Mouse (Mus musculus): ENCODE measurements around the gene Gm5726.
"Not testable (repeated sequence)": the region's sequence is repeated elsewhere in the genome, so short reads cannot be mapped to it uniquely, and the experiment has no call there.

Gene Gm5726

DNA sequence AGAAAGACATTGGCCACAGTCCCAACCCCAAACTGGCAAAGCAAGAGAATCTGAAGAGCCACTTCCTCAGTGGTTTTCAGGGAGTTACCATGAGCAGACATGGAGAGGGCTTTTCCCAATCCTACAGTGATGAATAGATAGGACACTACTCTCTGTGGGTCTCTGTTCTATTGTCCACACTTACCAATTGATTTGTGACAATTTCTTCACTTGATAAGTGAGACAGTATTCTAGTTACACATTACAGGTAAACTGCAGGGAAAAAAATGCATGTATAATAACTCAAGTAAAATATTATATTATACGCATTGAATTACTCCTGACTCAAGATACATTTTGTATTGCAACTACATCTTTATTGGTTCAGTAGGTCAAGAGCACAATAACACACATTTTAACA is at the start of gene Gm5726:
Gene Gm5726, minus strand, starts transcription at position 101 of the 400 bp plus-strand sequence.
- not testable (repeated sequence) for DNase-seq (ENCODE audit: low read depth, low spot score)

- not testable (repeated sequence) for DNase-seq (ENCODE audit: low read depth, low spot score)
Observed at GRCm38 (mm10) chr7:20576141-20576540, 30.6 kb upstream of the Gm5726 start, which contains the start of gene Gm4141. TSS of gene Gm4141 (minus strand) at chr7:20576241.

DNA sequence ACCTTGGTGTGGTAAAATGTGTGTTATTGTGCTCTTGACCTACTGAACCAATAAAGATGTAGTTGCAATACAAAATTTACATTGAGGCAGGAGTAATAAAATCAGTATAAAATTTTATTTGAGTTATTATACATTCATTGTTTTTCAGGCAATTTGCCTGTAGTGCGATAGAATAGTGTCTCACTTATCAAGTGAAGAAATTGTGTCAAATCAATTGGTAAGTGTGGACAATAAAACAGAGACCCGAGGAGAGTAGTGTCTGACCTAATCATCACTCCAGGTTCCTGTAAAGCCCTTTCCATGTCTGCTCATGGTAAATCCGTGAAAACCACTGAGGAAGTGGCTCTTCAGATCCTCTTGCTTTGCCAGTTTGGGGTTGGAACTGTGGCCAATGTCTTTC is 12.0 kb downstream of the Gm5726 start, which contains the start of gene Vmn1r104:
Gene Vmn1r104, plus strand, starts transcription at position 301 of the 400 bp plus-strand sequence.
- not testable (repeated sequence) for DNase-seq (ENCODE audit: low read depth, low spot score)

- not testable (repeated sequence) for DNase-seq (ENCODE audit: low read depth, low spot score)
Observed at GRCm38 (mm10) chr7:20510434-20510833, 35.1 kb downstream of the Gm5726 start, which contains the start of gene Vmn1r103. TSS of gene Vmn1r103 (minus strand) at chr7:20510534.
